Mouse (Mus musculus) liver, embryonic 14.5 days (tissue): Measurements from ENCODE around the gene C1rb.

Experiments
- CTCF ChIP-seq: IDR thresholded peaks from 2 replicates; pipeline ENCODE4 v1.5.1; 2016; ENCODE audit warnings: antibody characterized with exemption, low read depth, control low read depth
- EP300 ChIP-seq: IDR thresholded peaks from 2 replicates; pipeline ENCODE4 v1.6.1; 2016; ENCODE audit warnings: antibody characterized with exemption, low read depth

DNA sequence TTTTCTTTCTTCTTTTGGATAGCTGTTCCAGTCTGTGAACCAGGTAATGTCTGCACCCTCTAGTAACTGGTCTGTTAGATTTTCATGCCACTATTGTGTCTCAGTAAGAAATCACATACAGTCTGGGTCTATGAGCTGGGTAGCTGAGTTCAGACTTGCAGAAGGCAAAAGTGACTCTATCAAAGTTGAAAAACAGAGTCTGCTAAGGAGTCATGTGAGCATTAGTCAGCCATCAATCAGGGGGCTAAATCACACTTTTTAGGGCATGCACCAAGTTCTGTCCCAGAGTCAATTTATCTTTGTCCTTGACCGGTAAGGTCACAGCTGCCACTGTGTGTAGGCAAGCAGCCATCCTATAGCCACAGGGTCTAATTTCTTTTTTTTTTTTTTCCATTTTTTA is 12.1 kb downstream of the C1rb start:
- TF ChIP-seq CTCF, result no peak
- TF ChIP-seq EP300, result no peak
